Mouse (Mus musculus) G1E (cell line): ENCODE data around the gene Pip5k1b. TPM values are rescaled to one million over a fixed set of nuclear protein-coding genes. Genes with fewer than 3 reads are reported as not detected.

Source experiments
- ATAC-seq: 2 replicates; pipeline ENCODE4 v1.8.0; 2016; ENCODE audit warnings: mild to moderate bottlenecking; ENCODE audit not compliant: insufficient number of reproducible peaks, poor library complexity, low FRiP score, severe bottlenecking; ENCODE audit errors: extremely low read depth
- DNase-seq: peaks from one replicate; pipeline ENCODE4 v3.0.0; 2012; ENCODE audit warnings: low spot score
- H3K27me3 ChIP-seq: 2 replicates; pipeline ENCODE4 v1.6.1; 2012; ENCODE audit warnings: mild to moderate bottlenecking, low read length, inconsistent platforms; ENCODE audit not compliant: insufficient read depth
- H3K36me3 ChIP-seq: replicated peaks from 2 replicates; pipeline ENCODE3; 2012; ENCODE audit warnings: mild to moderate bottlenecking, inconsistent platforms
- H3K4me1 ChIP-seq: 2 replicates; pipeline ENCODE4 v1.6.1; 2012; ENCODE audit warnings: low read depth, low read length, inconsistent platforms, mixed read lengths; ENCODE audit not compliant: insufficient read depth
- H3K4me3 ChIP-seq: 2 replicates; pipeline ENCODE4 v1.5.1; 2012; ENCODE audit warnings: low read depth, mild to moderate bottlenecking, inconsistent platforms, low read length, moderate library complexity, mixed read lengths
- H3K9me3 ChIP-seq: replicated peaks from 2 replicates; pipeline ENCODE4 v1.6.1; 2012; ENCODE audit warnings: inconsistent platforms
- CTCF ChIP-seq: IDR thresholded peaks from 2 replicates; pipeline ENCODE4 v1.5.1; 2012; ENCODE audit warnings: low read depth, low read length, inconsistent platforms, mixed read lengths
- GATA1 ChIP-seq: IDR thresholded peaks from 2 replicates; pipeline ENCODE4 v1.6.1; 2012; ENCODE audit warnings: borderline replicate concordance, low read length, inconsistent platforms, mixed read lengths
- GATA2 ChIP-seq: IDR thresholded peaks from 2 replicates; pipeline ENCODE4 v1.6.1; 2012; ENCODE audit warnings: low read depth, low read length, inconsistent platforms, borderline replicate concordance
- POLR2AphosphoS5 ChIP-seq: IDR thresholded peaks from 2 replicates; pipeline ENCODE4 v1.6.1; 2012; ENCODE audit warnings: low read depth, low read length, inconsistent platforms; ENCODE audit not compliant: insufficient replicate concordance
- TAL1 ChIP-seq: conservative IDR thresholded peaks from 2 replicates; pipeline ENCODE4 v1.6.1; 2012; ENCODE audit warnings: low read depth, low read length, inconsistent platforms, mixed read lengths
- polyA plus RNA-seq: library from polyadenylated mRNA; stranded (reverse); fragments of >175 nt; gene quantifications from 2 replicates; pipeline ENCODE4 v1.2.3, GENCODE M21; 2012
- total RNA-seq, 2 experiments: library from RNA; stranded (forward) in 1 of 2; stranded (reverse) in 1 of 2; fragments of 200-1000 nt in 1 of 2; fragments of >200 nt in 1 of 2; fragmentation: Nextera tagmentation in 1 of 2; gene quantifications; 2 replicates each; pipeline ENCODE4 v1.2.3; 2014 to 2017

The Pip5k1b gene
- total and polyA plus RNA-seq, 3 experiments, result 12.7 to 66.4 (median 23.6) TPM

DNA sequence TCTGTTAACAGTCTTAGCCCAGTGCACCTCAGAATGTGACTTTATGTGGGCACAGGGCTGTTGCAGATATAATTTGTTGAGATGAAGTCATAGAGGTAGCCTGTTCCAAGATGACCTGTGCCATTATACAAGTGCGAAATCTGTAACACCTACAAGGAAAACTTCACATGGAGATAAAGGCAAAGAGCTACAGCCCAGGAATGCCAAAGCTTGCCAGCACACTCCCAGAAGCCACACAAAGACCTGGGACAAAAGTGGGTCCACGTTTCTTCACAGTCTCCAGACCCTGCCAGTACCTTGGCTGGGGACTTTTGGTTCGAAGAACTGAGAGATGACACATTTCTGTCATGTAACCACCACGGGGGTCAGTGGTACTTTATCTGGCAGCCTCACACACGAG, 243.6 kb downstream of the Pip5k1b start:
- H3K36me3 ChIP-seq, result peaks cover 72% of the 10 kb centered on the region
- no peak for DNase-seq
- H3K27me3 ChIP-seq, result no peaks in the 10 kb centered on the region
- H3K9me3 ChIP-seq, result no peaks in the 10 kb centered on the region
- peaks cover 10% of the 10 kb centered on the region for H3K4me1 ChIP-seq
- ATAC-seq, result no peak
- TF ChIP-seq TAL1 (no peak), GATA2 (no peak), GATA1 (no peak), CTCF (no peak), POLR2AphosphoS5 (no peak)
- no peak overlapping the region for H3K4me3 ChIP-seq

DNA sequence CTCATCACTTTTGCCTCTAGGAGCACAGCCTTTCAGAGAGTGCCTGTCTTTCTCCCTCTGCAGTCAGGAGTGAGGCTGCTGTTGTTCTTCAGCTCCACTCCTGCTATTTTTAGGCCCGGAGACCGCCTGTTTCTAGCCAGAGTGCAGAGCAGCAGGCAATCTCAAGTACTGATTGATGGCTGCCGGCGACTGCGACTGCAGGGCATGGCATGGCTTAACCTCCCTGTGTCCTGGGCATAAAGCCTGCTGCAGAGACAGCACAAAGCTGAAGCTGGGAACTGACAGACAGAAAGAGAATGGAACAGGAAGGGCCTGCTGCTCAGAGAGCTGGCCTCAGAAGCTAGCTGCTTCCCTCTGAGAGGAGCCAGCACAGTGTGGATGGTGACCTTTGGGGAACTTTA, 247.4 kb downstream of the Pip5k1b start:
- Histone ChIP-seq H3K4me1 (peaks cover 5% of the 10 kb centered on the region; the same call in 1 of the 2 replicates), H3K27me3 (no peaks in the 10 kb centered on the region), H3K9me3 (no peaks in the 10 kb centered on the region), H3K36me3 (peaks cover 77% of the 10 kb centered on the region), H3K4me3 (no peak overlapping the region)
- TF ChIP-seq GATA1 (no peak), GATA2 (no peak), CTCF (no peak), TAL1 (no peak), POLR2AphosphoS5 (no peak)
- DNase-seq (no peak), ATAC-seq (no peak)

DNA sequence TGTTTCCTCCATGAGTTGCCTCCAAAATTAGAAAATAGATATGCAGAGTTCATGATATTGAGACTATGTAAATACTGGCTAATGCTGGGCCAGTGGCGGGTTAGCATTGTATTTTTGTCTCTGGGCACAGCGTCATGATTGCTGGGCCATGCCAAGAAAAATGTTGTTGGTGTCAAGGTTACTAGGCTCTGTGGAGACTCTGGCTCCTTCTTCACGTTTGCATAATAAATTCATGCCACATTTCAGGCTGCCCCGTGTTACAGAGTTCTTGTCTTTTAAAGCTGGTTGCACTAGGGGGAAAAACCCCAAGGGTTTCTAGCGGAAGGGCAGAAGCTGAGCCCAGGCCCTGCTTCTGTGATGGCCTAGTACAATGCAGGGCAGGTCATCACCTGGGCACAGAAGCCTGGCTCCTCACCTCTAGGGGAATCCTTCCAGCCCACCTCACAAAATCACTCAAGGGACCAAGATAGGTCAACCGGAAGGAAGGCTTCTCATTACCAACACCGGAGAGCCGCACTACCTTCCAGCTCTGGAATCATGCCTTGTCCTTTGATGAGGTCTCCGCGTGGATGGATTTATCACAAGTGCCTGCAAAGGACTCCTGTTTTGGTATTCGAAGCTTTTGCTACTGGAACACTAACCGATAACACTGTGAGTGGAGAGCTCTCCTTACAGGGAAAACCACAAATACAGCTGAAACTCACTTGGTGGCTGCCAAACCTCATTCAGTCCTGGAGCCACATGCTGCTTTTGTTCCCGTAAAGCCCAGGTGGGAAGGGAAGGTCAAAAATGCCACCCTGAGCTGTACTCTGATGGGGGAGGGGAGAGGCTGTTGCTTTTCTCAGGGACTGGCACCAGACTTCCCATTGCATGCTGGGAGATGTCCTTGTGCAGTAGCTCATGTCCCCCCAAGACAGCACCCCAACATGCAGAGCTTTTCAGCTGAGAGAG, 248.1 kb downstream of the Pip5k1b start:
- DNase-seq (no peak), ATAC-seq (no peak)
- TF ChIP-seq TAL1, result no peak
- TF ChIP-seq POLR2AphosphoS5, result no peak
- no peak for TF ChIP-seq GATA1
- TF ChIP-seq GATA2, result no peak
- no peak for TF ChIP-seq CTCF
- Histone ChIP-seq H3K9me3 (no peaks in the 10 kb centered on the region), H3K4me1 (no peaks in the 10 kb centered on the region), H3K27me3 (no peaks in the 10 kb centered on the region), H3K4me3 (no peak overlapping the region), H3K36me3 (peaks cover 79% of the 10 kb centered on the region)

DNA sequence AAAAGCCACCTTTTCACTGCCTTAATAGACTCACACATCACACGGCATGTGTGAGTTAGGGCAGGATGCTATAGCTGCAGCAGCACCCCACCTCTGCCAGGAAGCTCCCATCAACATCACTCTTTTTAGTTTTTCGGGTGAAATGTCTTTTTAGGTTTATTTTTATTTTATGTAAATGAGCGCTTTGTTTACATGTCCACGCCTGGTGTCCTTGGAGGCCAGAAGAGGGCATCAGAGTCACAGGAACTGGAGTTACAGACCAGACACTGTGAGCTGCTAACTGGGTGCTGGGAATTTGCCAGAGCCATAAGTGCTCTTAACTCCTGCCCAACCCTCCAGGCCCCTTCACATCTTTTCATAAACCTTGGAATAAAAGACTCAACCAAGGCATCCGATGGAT, 249.3 kb downstream of the Pip5k1b start:
- DNase-seq (no peak), ATAC-seq (no peak)
- no peak overlapping the region for H3K4me3 ChIP-seq
- TF ChIP-seq GATA1, result no peak
- TF ChIP-seq GATA2, result no peak
- TF ChIP-seq TAL1, result no peak
- no peak for TF ChIP-seq CTCF
- TF ChIP-seq POLR2AphosphoS5, result no peak
- peaks cover 5% of the 10 kb centered on the region; the same call in 1 of the 2 replicates for H3K4me1 ChIP-seq
- no peaks in the 10 kb centered on the region for H3K27me3 ChIP-seq
- H3K36me3 ChIP-seq, result peaks cover 80% of the 10 kb centered on the region
- H3K9me3 ChIP-seq, result no peaks in the 10 kb centered on the region

DNA sequence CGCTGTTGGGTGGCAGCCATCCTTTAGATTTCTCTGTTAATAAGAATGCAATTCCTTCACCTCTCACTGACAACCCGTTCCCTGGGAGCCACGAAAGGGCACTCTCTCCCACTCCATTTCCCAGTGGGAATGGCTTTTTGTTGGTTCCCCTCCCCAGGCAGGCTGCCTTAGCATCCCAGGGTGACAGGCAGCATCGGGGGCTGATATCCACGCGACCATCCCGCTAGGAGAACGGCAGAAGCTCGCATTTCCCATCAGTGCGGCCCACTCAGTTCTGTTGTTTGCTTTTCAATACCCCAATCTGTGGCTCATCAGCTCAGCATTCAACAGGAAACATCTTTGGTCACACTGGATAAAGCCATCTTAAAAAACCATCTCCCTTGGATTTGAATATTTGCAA, 253.5 kb downstream of the Pip5k1b start:
- no peaks in the 10 kb centered on the region for H3K9me3 ChIP-seq
- no peak overlapping the region for H3K4me3 ChIP-seq
- peaks cover 88% of the 10 kb centered on the region for H3K36me3 ChIP-seq
- H3K27me3 ChIP-seq, result no peaks in the 10 kb centered on the region
- TF ChIP-seq CTCF (no peak), GATA1 (no peak), POLR2AphosphoS5 (no peak), GATA2 (no peak), TAL1 (no peak)
- DNase-seq, result no peak
- H3K4me1 ChIP-seq, result peaks cover 8% of the 10 kb centered on the region; the same call in 1 of the 2 replicates
- no peak for ATAC-seq

DNA sequence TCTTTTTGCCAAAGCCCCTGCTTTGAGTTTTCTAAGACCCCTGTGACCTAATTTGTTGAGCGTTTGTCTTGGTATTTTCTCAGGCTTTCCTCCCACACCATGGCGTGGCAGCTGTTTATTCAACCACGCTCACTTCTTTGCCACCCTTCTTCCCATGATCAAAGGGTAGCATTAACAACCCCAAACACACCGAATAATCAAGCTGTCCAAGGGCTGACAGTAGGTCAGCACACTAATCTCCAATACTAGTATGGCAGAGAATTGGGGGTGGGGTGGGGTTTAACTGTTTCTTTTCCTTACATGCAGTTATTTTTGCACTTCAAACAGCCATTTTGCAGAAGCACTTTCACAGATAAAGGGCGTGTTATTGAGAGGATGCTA, 253.9 kb downstream of the Pip5k1b start:
- TF ChIP-seq TAL1 (no peak), CTCF (no peak), GATA2 (no peak), POLR2AphosphoS5 (no peak), GATA1 (no peak)
- no peaks in the 10 kb centered on the region for H3K27me3 ChIP-seq
- peaks cover 8% of the 10 kb centered on the region; the same call in 1 of the 2 replicates for H3K4me1 ChIP-seq
- DNase-seq (no peak), ATAC-seq (no peak)
- no peaks in the 10 kb centered on the region for H3K9me3 ChIP-seq
- peaks cover 92% of the 10 kb centered on the region for H3K36me3 ChIP-seq
- H3K4me3 ChIP-seq, result no peak overlapping the region
